Mouse (Mus musculus): ENCODE data around the gene 4930415O20Rik. TPM values are rescaled to one million over a fixed set of nuclear protein-coding genes. Genes with fewer than 3 reads are reported as not detected.
A peak's percentile ranks its signal among the peaks of the same experiment; 100 is the strongest.

The 4930415O20Rik gene
- total and polyA plus RNA-seq, 2 experiments from 2014 or later: not detected

DNA sequence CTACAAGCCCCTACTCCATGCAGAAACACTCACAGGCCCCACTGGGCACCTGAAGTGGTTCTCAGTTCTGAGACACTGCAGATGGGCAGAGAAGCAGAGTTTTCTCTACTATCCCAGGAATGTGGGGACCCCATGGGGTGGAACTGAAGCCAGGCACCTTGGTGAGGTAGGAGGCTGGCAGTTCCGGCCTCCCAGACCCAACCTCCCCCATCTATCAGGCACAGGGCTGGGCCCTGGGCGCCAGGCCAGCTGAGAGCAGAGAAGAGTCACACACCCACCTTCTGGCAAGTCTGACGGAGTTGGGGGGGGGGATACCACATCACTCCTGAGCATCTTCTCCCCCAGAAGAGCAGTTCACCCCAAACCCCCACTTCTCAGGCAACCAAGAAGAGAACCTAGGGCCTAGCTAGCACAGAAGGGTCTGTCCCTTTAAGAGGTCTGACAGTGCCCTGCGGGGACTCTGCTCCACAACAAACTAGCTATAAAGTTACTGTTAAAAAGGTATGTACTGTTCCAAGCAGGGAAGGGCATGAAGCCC is 32.2 kb downstream of the 4930415O20Rik start:
- peak overlapping the region; percentile 15; the same call in 1 of the 2 replicates for H3K9ac ChIP-seq (replicated peaks; ENCODE audit: low read length)
- peaks cover 6% of the 10 kb centered on the region for H3K4me1 ChIP-seq (ENCODE audit: insufficient read depth, low read length)
- DNase-seq (ENCODE audit: low spot score) (no peak), ATAC-seq (no peak)
- 53% methylated on average over 4 of the region's 4 CpGs for WGBS
- peaks cover 20% of the 10 kb centered on the region for H3K36me3 ChIP-seq (ENCODE audit: insufficient read depth, low read length)
- H3K9me3 ChIP-seq (ENCODE audit: low read length): no peaks in the 10 kb centered on the region
- no peak for TF ChIP-seq CTCF (IDR thresholded peaks at IDR 0.05; ENCODE audit: low read depth)
- H3K27ac ChIP-seq: no peak overlapping the region
- H3K4me3 ChIP-seq (ENCODE audit: low read length): no peak overlapping the region
- no peaks in the 10 kb centered on the region for H3K27me3 ChIP-seq (ENCODE audit: insufficient read depth, low read length)
- peak overlapping the region; percentile 11; the same call in 1 of the 2 replicates for H3K4me2 ChIP-seq (ENCODE audit: low read depth, low read length)

DNA sequence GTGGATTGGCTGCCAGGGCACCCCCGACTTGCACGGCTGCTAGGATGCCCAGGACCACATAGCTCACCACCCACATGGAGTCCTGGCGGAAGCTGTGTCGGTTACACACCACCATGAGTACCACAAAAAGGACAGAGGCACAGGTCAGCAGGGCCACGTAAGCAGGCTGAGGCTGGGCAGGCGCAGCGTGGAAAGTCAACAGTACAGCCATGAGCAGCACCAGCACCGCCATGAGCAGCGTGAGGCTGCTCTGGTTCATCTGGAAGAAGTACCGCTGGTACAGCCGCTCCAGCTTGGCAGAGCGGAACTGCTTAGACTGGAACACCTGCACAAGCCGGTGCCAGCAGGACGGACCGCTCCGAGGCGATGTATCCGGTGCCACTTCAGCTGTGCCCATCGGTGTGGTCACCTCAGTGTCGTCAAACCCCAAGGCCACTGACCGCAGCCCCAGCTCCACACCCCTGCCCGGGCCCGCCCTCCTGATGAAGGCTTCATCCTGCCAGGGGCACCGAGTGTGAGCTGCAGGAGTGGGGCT is 33.3 kb downstream of the 4930415O20Rik start:
- Histone ChIP-seq H3K27me3 (ENCODE audit: insufficient read depth, low read length) (no peaks in the 10 kb centered on the region), H3K4me1 (ENCODE audit: insufficient read depth, low read length) (peaks cover 9% of the 10 kb centered on the region), H3K27ac (no peak overlapping the region), H3K4me3 (ENCODE audit: low read length) (no peak overlapping the region), H3K9ac (replicated peaks; ENCODE audit: low read length) (no peak overlapping the region), H3K4me2 (ENCODE audit: low read depth, low read length) (no peak overlapping the region), H3K9me3 (ENCODE audit: low read length) (no peaks in the 10 kb centered on the region), H3K36me3 (ENCODE audit: insufficient read depth, low read length) (peaks cover 16% of the 10 kb centered on the region)
- ATAC-seq (no peak), DNase-seq (ENCODE audit: low spot score) (no peak)
- no peak for TF ChIP-seq CTCF (IDR thresholded peaks at IDR 0.05; ENCODE audit: low read depth)
- 92% methylated on average over 24 of the region's 24 CpGs for WGBS

DNA sequence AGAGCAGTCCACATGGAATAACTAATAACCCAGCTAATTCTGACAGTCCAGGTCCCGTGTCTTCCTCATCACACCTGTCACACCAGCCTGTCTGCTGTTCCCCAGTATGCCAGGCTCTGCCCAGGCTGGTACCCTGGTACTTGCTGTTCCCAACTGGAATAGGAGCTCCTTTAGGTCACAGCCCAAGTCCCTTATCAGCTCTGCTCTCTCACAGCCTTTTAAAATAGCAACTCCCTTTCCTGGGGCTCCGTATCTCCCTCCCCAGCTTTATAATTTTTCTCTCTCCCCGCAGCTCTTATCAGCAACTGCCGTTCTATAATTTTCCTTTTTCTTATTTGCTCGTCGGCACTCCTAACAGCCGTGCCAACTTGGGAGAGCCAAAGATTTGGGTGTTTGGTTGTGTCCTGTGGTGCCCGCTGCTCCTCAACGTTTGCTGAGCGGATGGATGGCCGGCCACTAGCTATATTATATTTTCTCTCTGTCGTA is 35.3 kb downstream of the 4930415O20Rik start:
- no peaks in the 10 kb centered on the region for H3K27me3 ChIP-seq (ENCODE audit: insufficient read depth, low read length)
- ATAC-seq (no peak), DNase-seq (ENCODE audit: low spot score) (no peak)
- H3K27ac ChIP-seq: no peak overlapping the region
- peaks cover 10% of the 10 kb centered on the region for H3K36me3 ChIP-seq (ENCODE audit: insufficient read depth, low read length)
- no peak overlapping the region for H3K4me2 ChIP-seq (ENCODE audit: low read depth, low read length)
- no peak overlapping the region for H3K4me3 ChIP-seq (ENCODE audit: low read length)
- no peak overlapping the region for H3K9ac ChIP-seq (replicated peaks; ENCODE audit: low read length)
- TF ChIP-seq CTCF (IDR thresholded peaks at IDR 0.05; ENCODE audit: low read depth): no peak
- peaks cover 9% of the 10 kb centered on the region for H3K4me1 ChIP-seq (ENCODE audit: insufficient read depth, low read length)
- no peaks in the 10 kb centered on the region for H3K9me3 ChIP-seq (ENCODE audit: low read length)
- WGBS: 84% methylated on average over 12 of the region's 12 CpGs

DNA sequence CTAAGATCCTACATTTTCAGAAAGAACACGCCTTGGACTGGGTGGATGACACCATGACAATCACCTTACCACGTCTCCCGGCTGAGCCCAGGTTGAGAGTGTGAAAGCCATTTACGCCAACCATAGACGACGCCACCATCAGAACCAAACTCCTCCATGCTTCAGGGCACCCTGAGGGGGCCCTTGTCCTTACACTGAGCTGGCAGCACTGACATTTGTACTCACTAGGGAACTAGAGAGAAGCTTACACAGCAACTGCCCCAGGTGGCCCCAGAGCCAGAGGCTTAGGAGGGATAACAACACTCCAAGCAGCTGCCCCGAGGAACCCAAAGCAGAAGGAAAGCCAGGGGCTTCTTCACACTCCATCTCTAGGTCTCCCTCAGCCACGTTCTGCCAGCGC is 35.9 kb downstream of the 4930415O20Rik start:
- WGBS: 60% methylated on average over 9 of the region's 9 CpGs
- Histone ChIP-seq H3K27me3 (ENCODE audit: insufficient read depth, low read length) (no peaks in the 10 kb centered on the region), H3K4me2 (ENCODE audit: low read depth, low read length) (no peak overlapping the region), H3K27ac (no peak overlapping the region), H3K36me3 (ENCODE audit: insufficient read depth, low read length) (peaks cover 10% of the 10 kb centered on the region), H3K9ac (replicated peaks; ENCODE audit: low read length) (0 out of 2 replicates have a peak overlapping the region, but pooled peaks have one; percentile 1), H3K4me1 (ENCODE audit: insufficient read depth, low read length) (peaks cover 9% of the 10 kb centered on the region), H3K9me3 (ENCODE audit: low read length) (no peaks in the 10 kb centered on the region), H3K4me3 (ENCODE audit: low read length) (no peak overlapping the region)
- DNase-seq (ENCODE audit: low spot score) (no peak), ATAC-seq (no peak)
- TF ChIP-seq CTCF (IDR thresholded peaks at IDR 0.05; ENCODE audit: low read depth): no peak

DNA sequence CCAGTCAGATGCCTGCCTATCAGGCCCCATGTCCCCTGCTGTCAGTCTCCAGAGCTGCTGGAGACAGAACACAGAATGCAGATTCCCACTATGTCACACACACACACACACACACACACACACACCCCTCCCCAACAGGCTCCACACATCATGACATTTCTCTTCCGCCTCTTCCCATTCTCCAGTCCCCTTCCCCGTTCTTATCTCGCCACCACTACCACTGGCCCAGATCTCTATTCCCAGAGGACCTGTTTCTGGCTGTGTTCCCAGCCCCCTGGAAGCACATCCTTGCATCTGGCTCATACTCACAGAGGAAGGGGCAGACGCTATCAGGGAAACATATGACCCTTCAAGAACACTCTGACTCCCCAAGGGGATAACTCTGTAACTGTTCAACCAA is 36.8 kb downstream of the 4930415O20Rik start:
- Histone ChIP-seq H3K27ac (0 out of 2 replicates have a peak overlapping the region, but pooled peaks have one; percentile 11), H3K36me3 (ENCODE audit: insufficient read depth, low read length) (peaks cover 10% of the 10 kb centered on the region), H3K4me2 (ENCODE audit: low read depth, low read length) (peak overlapping the region; percentile 86), H3K4me3 (ENCODE audit: low read length) (no peak overlapping the region), H3K9me3 (ENCODE audit: low read length) (no peaks in the 10 kb centered on the region), H3K4me1 (ENCODE audit: insufficient read depth, low read length) (peaks cover 9% of the 10 kb centered on the region), H3K9ac (replicated peaks; ENCODE audit: low read length) (0 out of 2 replicates have a peak overlapping the region, but pooled peaks have one; percentile 86), H3K27me3 (ENCODE audit: insufficient read depth, low read length) (no peaks in the 10 kb centered on the region)
- TF ChIP-seq CTCF (IDR thresholded peaks at IDR 0.05; ENCODE audit: low read depth): no peak
- no peak for ATAC-seq
- 17% methylated on average over 4 of the region's 4 CpGs for WGBS
- DNase-seq (ENCODE audit: low spot score): no peak

DNA sequence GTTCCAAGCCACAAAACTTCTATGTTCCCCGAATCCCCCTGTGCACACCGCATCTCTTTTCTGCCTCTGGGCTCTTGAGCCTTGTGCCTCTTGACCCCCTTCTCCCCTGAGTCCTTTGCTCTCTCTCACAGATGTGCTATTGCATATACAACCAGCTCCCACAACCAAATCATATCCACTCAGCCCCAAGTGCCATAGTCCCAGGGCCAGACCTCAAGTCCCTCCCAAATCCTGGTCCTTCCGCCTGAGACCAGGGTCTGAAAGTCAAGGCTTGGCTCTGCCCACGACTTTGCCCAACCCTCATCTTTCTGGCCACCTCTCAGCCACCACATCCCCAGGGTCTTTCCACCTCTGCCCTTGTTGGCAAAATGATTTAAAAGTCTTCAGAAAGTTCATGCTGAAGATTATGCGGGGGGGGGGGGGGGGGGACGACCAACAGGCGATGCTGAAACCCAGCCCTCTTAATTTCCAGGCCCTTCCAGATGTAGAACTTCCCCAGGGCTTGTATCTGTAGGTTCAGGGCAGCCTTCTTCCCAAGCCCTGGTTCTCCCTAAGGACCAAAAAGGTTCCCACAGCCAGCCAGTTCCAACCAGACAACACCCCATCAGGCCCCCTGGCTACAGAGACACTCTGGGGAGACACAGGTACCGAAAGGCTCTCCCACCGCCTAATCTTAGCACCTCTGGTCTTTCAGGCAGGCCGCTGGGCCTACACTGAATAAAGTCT is 37.4 kb downstream of the 4930415O20Rik start:
- no peak for DNase-seq (ENCODE audit: low spot score)
- H3K9me3 ChIP-seq (ENCODE audit: low read length): no peaks in the 10 kb centered on the region
- peak overlapping the region; percentile 81; the same call in 1 of the 2 replicates for H3K27ac ChIP-seq
- H3K4me1 ChIP-seq (ENCODE audit: insufficient read depth, low read length): peaks cover 9% of the 10 kb centered on the region
- peak overlapping the region; percentile 86 for H3K4me2 ChIP-seq (ENCODE audit: low read depth, low read length)
- 11% methylated on average over 9 of the region's 10 CpGs for WGBS
- no peak for TF ChIP-seq CTCF (IDR thresholded peaks at IDR 0.05; ENCODE audit: low read depth)
- peak overlapping the region; percentile 89 for H3K4me3 ChIP-seq (ENCODE audit: low read length)
- H3K36me3 ChIP-seq (ENCODE audit: insufficient read depth, low read length): peaks cover 7% of the 10 kb centered on the region
- peak overlapping the region; percentile 86 for H3K9ac ChIP-seq (replicated peaks; ENCODE audit: low read length)
- no peak for ATAC-seq
- H3K27me3 ChIP-seq (ENCODE audit: insufficient read depth, low read length): no peaks in the 10 kb centered on the region

Measured in hindbrain, postnatal 0 days (tissue).